Mouse (Mus musculus) left cerebral cortex, postnatal 14 days (tissue): ENCODE measurements around the gene B3galt5. TPM values are rescaled to one million over a fixed set of nuclear protein-coding genes. Genes with fewer than 3 reads are reported as not detected.
A peak's percentile ranks its signal among the peaks of the same experiment; 100 is the strongest.

ENCODE experiments used
- DNase-seq, 2 experiments: peaks; one replicate each; pipeline ENCODE4 v3.0.0; 2021 to 2022; ENCODE audit warnings: low spot score in 2 of 2, mixed read lengths in 1 of 2
- intact Hi-C: fragments of 180-260 bp; cut with DNase I; formaldehyde crosslinking; loops from one replicate; pipeline ENCODE4 v1.15.1; 2025
- long read RNA-seq, 2 experiments: library from polyadenylated mRNA; stranded (forward); transcript quantifications; one replicate each; pipeline ENCODE4 v2.0.0; 2021
- total RNA-seq, 2 experiments: library from RNA; stranded (reverse); gene quantifications; 2 replicates each; pipeline ENCODE4 v1.2.3; 2021

The B3galt5 gene
- total RNA-seq: 10 to 100 TPM in 1 of 2 experiments, 1 to 10 TPM in 1; 7.0 to 10.8 TPM
- long read RNA-seq, experiment 1, full-length matches to known transcripts: 2 of 7 reads
- long read RNA-seq, experiment 1, partial matches to known transcripts: 0 of 7 reads
- long read RNA-seq, experiment 1, other reads (novel, unspliced or antisense): 5 of 7 reads
- long read RNA-seq, experiment 2, full-length matches to known transcripts: 2 of 4 reads
- long read RNA-seq, experiment 2, partial matches to known transcripts: 0 of 4 reads
- long read RNA-seq, experiment 2, other reads (novel, unspliced or antisense): 2 of 4 reads

GRCm38 (mm10) chr16:96235366-96235970 is at the start of gene B3galt5:
Gene B3galt5 (plus strand): TSS chr16:96235801.
- intact Hi-C loops: no loop called here
- DNase-seq: peak; percentile 10 to 26

GRCm38 (mm10) chr16:96187619-96188018 is 48.0 kb upstream of the B3galt5 start:
- intact Hi-C loops: no loop called here
- no peak for DNase-seq

- peak; percentile 99 to 100 for DNase-seq
Measured at GRCm38 (mm10) chr16:96191531-96192506, 43.8 kb upstream of the B3galt5 start, which contains the start of gene Lca5l. Gene Lca5l (minus strand): TSS chr16:96192271.

GRCm38 (mm10) chr16:96199913-96200701 is 35.5 kb upstream of the B3galt5 start, which contains the start of gene Sh3bgr:
Gene Sh3bgr (plus strand): TSS chr16:96200450.
- DNase-seq: no peak
- intact Hi-C loops: no loop called here

More at GRCm38 (mm10) chr16:96191531-96192506, 43.8 kb upstream of the B3galt5 start, which contains the start of gene Lca5l:
- intact Hi-C loops: loop anchor here (2.0 kb wide), 1 partner anchor 35 kb away; no protein-coding TSS in a partner anchor

- no peak for DNase-seq
- intact Hi-C loops: no loop called here
Measured at GRCm38 (mm10) chr16:96200702-96201028, 34.9 kb upstream of the B3galt5 start.

- DNase-seq: no peak
- intact Hi-C loops: no loop called here
Measured at GRCm38 (mm10) chr16:96201485-96202232, 33.9 kb upstream of the B3galt5 start.

GRCm38 (mm10) chr16:96209789-96210188 is 25.8 kb upstream of the B3galt5 start:
- intact Hi-C loops: no loop called here
- DNase-seq: peak; percentile 37 to 59

- DNase-seq: no peak
- intact Hi-C loops: no loop called here
Measured at GRCm38 (mm10) chr16:96210856-96211255, 24.7 kb upstream of the B3galt5 start.

- intact Hi-C loops: no loop called here
- no peak for DNase-seq
Measured at GRCm38 (mm10) chr16:96213027-96213426, 22.6 kb upstream of the B3galt5 start.

- DNase-seq: no peak
- intact Hi-C loops: no loop called here
Measured at GRCm38 (mm10) chr16:96221491-96221890, 14.1 kb upstream of the B3galt5 start.

GRCm38 (mm10) chr16:96221959-96222358 is 13.6 kb upstream of the B3galt5 start:
- intact Hi-C loops: no loop called here
- no peak for DNase-seq

GRCm38 (mm10) chr16:96222452-96222851 is 13.1 kb upstream of the B3galt5 start:
- no peak for DNase-seq
- intact Hi-C loops: no loop called here

GRCm38 (mm10) chr16:96228438-96228837 is 7.2 kb upstream of the B3galt5 start:
- intact Hi-C loops: no loop called here
- no peak for DNase-seq

GRCm38 (mm10) chr16:96229044-96229555 is 6.5 kb upstream of the B3galt5 start:
- intact Hi-C loops: no loop called here
- peak; percentile 9 to 55 for DNase-seq

- DNase-seq: peak; percentile 68 to 79
- intact Hi-C loops: loop anchor here (1.0 kb wide), 2 partner anchors 111 to 115 kb away; no protein-coding TSS in a partner anchor
Measured at GRCm38 (mm10) chr16:96230411-96230810, 5.2 kb upstream of the B3galt5 start.

GRCm38 (mm10) chr16:96231251-96231650 is 4.3 kb upstream of the B3galt5 start:
- no peak for DNase-seq
- intact Hi-C loops: no loop called here

- intact Hi-C loops: no loop called here
- DNase-seq: no peak
Measured at GRCm38 (mm10) chr16:96231974-96232373, 3.6 kb upstream of the B3galt5 start.

GRCm38 (mm10) chr16:96233996-96234395 is 1.6 kb upstream of the B3galt5 start:
- no peak for DNase-seq
- intact Hi-C loops: no loop called here
